Mouse (Mus musculus) liver, embryonic 12.5 days (tissue): ENCODE data around the gene Emp3. TPM values are rescaled to one million over a fixed set of nuclear protein-coding genes. Genes with fewer than 3 reads are reported as not detected.

Source experiments
- ATAC-seq: fragments of 200-750 bp; cut with Nextera tagmentation; 2 replicates; pipeline ENCODE4 v1.8.0; 2017; ENCODE audit warnings: moderate number of reproducible peaks, mild to moderate bottlenecking, moderate library complexity
- H3K27ac ChIP-seq: fragments of 300-500 bp; sonication (generic); 2 replicates; pipeline ENCODE4 v1.5.1; 2016; ENCODE audit warnings: mild to moderate bottlenecking
- H3K27me3 ChIP-seq: fragments of 300-500 bp; sonication (generic); replicated peaks from 2 replicates; pipeline ENCODE4 v1.6.1; 2016; ENCODE audit warnings: mild to moderate bottlenecking, moderate library complexity
- H3K36me3 ChIP-seq: fragments of 300-500 bp; sonication (generic); 2 replicates; pipeline ENCODE4 v1.6.1; 2016; ENCODE audit warnings: mild to moderate bottlenecking, moderate library complexity
- H3K4me1 ChIP-seq: fragments of 300-500 bp; sonication (generic); 2 replicates; pipeline ENCODE4 v1.6.1; 2016
- H3K4me2 ChIP-seq: fragments of 300-500 bp; sonication (generic); 2 replicates; pipeline ENCODE4 v1.6.1; 2016; ENCODE audit warnings: mild to moderate bottlenecking, moderate library complexity
- H3K4me3 ChIP-seq: fragments of 300-500 bp; sonication (generic); 2 replicates; pipeline ENCODE4 v1.5.1; 2016; ENCODE audit warnings: mild to moderate bottlenecking, moderate library complexity
- H3K9ac ChIP-seq: fragments of 300-500 bp; sonication (generic); 2 replicates; pipeline ENCODE4 v1.6.1; 2016; ENCODE audit warnings: mild to moderate bottlenecking, moderate library complexity
- H3K9me3 ChIP-seq: fragments of 300-500 bp; sonication (generic); replicated peaks from 2 replicates; pipeline ENCODE4 v1.6.1; 2016; ENCODE audit warnings: mild to moderate bottlenecking, moderate library complexity
- WGBS: fragments of 180-500 bp; shearing (Covaris S2); methylation state at CpG from one replicate; pipeline ENCODE4 v1.1.7; 2016; ENCODE audit not compliant: insufficient replicate concordance; 5-methylcytosine and 5-hydroxymethylcytosine counted together
- polyA plus RNA-seq: library from polyadenylated mRNA; unstranded; fragments of >200 nt; fragmentation: Nextera tagmentation; extraction: Ambion mirVana; gene quantifications from 2 replicates; pipeline ENCODE4 v1.2.1, GENCODE M21; 2016

Gene Emp3
- polyA plus RNA-seq, 1 experiment from 2014 or later: 68.2 TPM

GRCm38 (mm10) chr7:45922928-45923761 lies 1.9 kb upstream of the Emp3 start:
- under 1% methylated on average over 37 of the region's 37 CpGs for WGBS
- peak overlapping the region; percentile 54 for H3K4me3 ChIP-seq
- H3K4me2 ChIP-seq: peak overlapping the region; percentile 81
- peaks cover 5% of the 10 kb centered on the region for H3K36me3 ChIP-seq
- H3K9me3 ChIP-seq: no peaks in the 10 kb centered on the region
- H3K9ac ChIP-seq: peak overlapping the region; percentile 53; the same call in 1 of the 2 replicates
- 0 out of 2 replicates have a peak, but pooled peaks cover 4% of the 10 kb centered on the region for H3K27me3 ChIP-seq
- ATAC-seq: peak; percentile 83
- peak overlapping the region; percentile 90 for H3K27ac ChIP-seq
- peaks cover 62% of the 10 kb centered on the region for H3K4me1 ChIP-seq

GRCm38 (mm10) chr7:45921950-45922600 lies 871 bp upstream of the Emp3 start:
- WGBS: 63% methylated on average over 12 of the region's 12 CpGs
- H3K4me1 ChIP-seq: peaks cover 73% of the 10 kb centered on the region
- H3K9me3 ChIP-seq: no peaks in the 10 kb centered on the region
- H3K27ac ChIP-seq: peak overlapping the region; percentile 90
- H3K9ac ChIP-seq: peak overlapping the region; percentile 17; the same call in 1 of the 2 replicates
- ATAC-seq: no peak
- peak overlapping the region; percentile 81 for H3K4me2 ChIP-seq
- H3K4me3 ChIP-seq: no peak overlapping the region
- H3K27me3 ChIP-seq: no peaks in the 10 kb centered on the region
- H3K36me3 ChIP-seq: peaks cover 13% of the 10 kb centered on the region

- Histone ChIP-seq H3K27ac (peak overlapping the region; percentile 90), H3K36me3 (peaks cover 17% of the 10 kb centered on the region), H3K9me3 (no peaks in the 10 kb centered on the region), H3K4me1 (peaks cover 86% of the 10 kb centered on the region), H3K4me2 (peak overlapping the region; percentile 81), H3K27me3 (no peaks in the 10 kb centered on the region), H3K4me3 (peak overlapping the region; percentile 53), H3K9ac (peak overlapping the region; percentile 65)
- 21% methylated on average over 9 of the region's 9 CpGs for WGBS
- no peak for ATAC-seq
Observed at GRCm38 (mm10) chr7:45920583-45921241, 492 bp downstream of the Emp3 start.

GRCm38 (mm10) chr7:45919761-45920160 lies 1.4 kb downstream of the Emp3 start:
- ATAC-seq: no peak
- H3K27ac ChIP-seq: peak overlapping the region; percentile 90
- H3K36me3 ChIP-seq: peaks cover 25% of the 10 kb centered on the region
- H3K9ac ChIP-seq: peak overlapping the region; percentile 65; the same call in 1 of the 2 replicates
- 56% methylated on average over 4 of the region's 4 CpGs for WGBS
- peak overlapping the region; percentile 81 for H3K4me2 ChIP-seq
- H3K9me3 ChIP-seq: no peaks in the 10 kb centered on the region
- 0 out of 2 replicates have a peak overlapping the region, but pooled peaks have one; percentile 53 for H3K4me3 ChIP-seq
- H3K27me3 ChIP-seq: no peaks in the 10 kb centered on the region
- H3K4me1 ChIP-seq: peaks cover 85% of the 10 kb centered on the region

GRCm38 (mm10) chr7:45919083-45919671 lies 2.0 kb downstream of the Emp3 start:
- Histone ChIP-seq H3K4me2 (peak overlapping the region; percentile 81; the same call in 1 of the 2 replicates), H3K9ac (no peak overlapping the region), H3K9me3 (no peaks in the 10 kb centered on the region), H3K36me3 (peaks cover 27% of the 10 kb centered on the region), H3K27ac (0 out of 2 replicates have a peak overlapping the region, but pooled peaks have one; percentile 90), H3K4me3 (no peak overlapping the region), H3K4me1 (peaks cover 79% of the 10 kb centered on the region), H3K27me3 (no peaks in the 10 kb centered on the region)
- 73% methylated on average over 14 of the region's 14 CpGs for WGBS
- no peak for ATAC-seq

GRCm38 (mm10) chr7:45917926-45918325 lies 3.3 kb downstream of the Emp3 start:
- Histone ChIP-seq H3K27me3 (no peaks in the 10 kb centered on the region), H3K4me3 (no peak overlapping the region), H3K9me3 (no peaks in the 10 kb centered on the region), H3K9ac (no peak overlapping the region), H3K4me1 (peaks cover 67% of the 10 kb centered on the region), H3K27ac (peak overlapping the region; percentile 66; the same call in 1 of the 2 replicates), H3K36me3 (peaks cover 40% of the 10 kb centered on the region), H3K4me2 (no peak overlapping the region)
- 84% methylated on average over 15 of the region's 15 CpGs for WGBS
- ATAC-seq: no peak

GRCm38 (mm10) chr7:45917004-45917704 lies 4.0 kb downstream of the Emp3 start:
- Histone ChIP-seq H3K36me3 (peaks cover 43% of the 10 kb centered on the region), H3K4me1 (peaks cover 59% of the 10 kb centered on the region), H3K4me3 (no peak overlapping the region), H3K9ac (no peak overlapping the region; the same call in 1 of the 2 replicates), H3K9me3 (no peaks in the 10 kb centered on the region), H3K27ac (peak overlapping the region; percentile 66), H3K27me3 (no peaks in the 10 kb centered on the region), H3K4me2 (peak overlapping the region; percentile 53)
- 48% methylated on average over 13 of the region's 13 CpGs for WGBS
- no peak for ATAC-seq

GRCm38 (mm10) chr7:45916056-45917003 lies 4.9 kb downstream of the Emp3 start:
- Histone ChIP-seq H3K9me3 (no peaks in the 10 kb centered on the region), H3K36me3 (peaks cover 43% of the 10 kb centered on the region), H3K4me3 (peak overlapping the region; percentile 24), H3K27ac (peak overlapping the region; percentile 66), H3K9ac (peak overlapping the region; percentile 49; the same call in 1 of the 2 replicates), H3K27me3 (no peaks in the 10 kb centered on the region), H3K4me1 (peaks cover 51% of the 10 kb centered on the region), H3K4me2 (peak overlapping the region; percentile 53)
- 44% methylated on average over 26 of the region's 26 CpGs for WGBS
- ATAC-seq: peak; percentile 36; the same call in 1 of the 2 replicates

- no peak overlapping the region for H3K9ac ChIP-seq
- no peak overlapping the region for H3K4me2 ChIP-seq
- peaks cover 38% of the 10 kb centered on the region for H3K4me1 ChIP-seq
- no peaks in the 10 kb centered on the region for H3K27me3 ChIP-seq
- no peak overlapping the region for H3K4me3 ChIP-seq
- ATAC-seq: no peak
- WGBS: 60% methylated on average over 5 of the region's 5 CpGs
- H3K27ac ChIP-seq: no peak overlapping the region
- no peaks in the 10 kb centered on the region for H3K9me3 ChIP-seq
- peaks cover 57% of the 10 kb centered on the region for H3K36me3 ChIP-seq
Observed at GRCm38 (mm10) chr7:45915011-45915410, 6.2 kb downstream of the Emp3 start.

- WGBS: 82% methylated on average over 6 of the region's 6 CpGs
Observed at GRCm38 (mm10) chr7:45914067-45914466, 7.1 kb downstream of the Emp3 start.

More at GRCm38 (mm10) chr7:45914067-45914466, 7.1 kb downstream of the Emp3 start:
- H3K4me3 ChIP-seq: no peak overlapping the region
- H3K27me3 ChIP-seq: no peaks in the 10 kb centered on the region
- H3K27ac ChIP-seq: no peak overlapping the region
- H3K4me2 ChIP-seq: no peak overlapping the region
- H3K9me3 ChIP-seq: no peaks in the 10 kb centered on the region
- no peak overlapping the region for H3K9ac ChIP-seq
- H3K4me1 ChIP-seq: peaks cover 28% of the 10 kb centered on the region
- H3K36me3 ChIP-seq: peaks cover 64% of the 10 kb centered on the region
- ATAC-seq: no peak
